Mouse (Mus musculus): ENCODE data around the gene Mtnr1b.

DNA sequence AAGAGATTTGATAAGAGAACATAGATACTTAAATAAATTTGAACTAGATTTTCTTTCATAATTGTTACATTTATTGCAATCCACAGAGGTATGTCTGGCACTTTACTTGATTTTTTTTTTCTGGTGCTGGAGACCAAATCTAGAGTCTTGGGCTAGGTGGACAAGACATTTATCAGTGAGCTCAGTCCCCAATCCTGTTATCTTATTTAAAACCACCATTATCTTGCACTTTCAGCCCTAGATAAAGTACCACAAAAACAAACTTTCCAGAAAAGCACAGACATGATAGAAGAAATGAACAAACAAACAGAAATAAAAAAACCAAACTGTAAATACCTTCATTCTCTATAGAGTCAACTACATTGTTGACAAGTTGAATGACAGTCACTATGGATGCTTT is 42.2 kb upstream of the Mtnr1b start:
- TF ChIP-seq CEBPB (IDR thresholded peaks at IDR 0.05; ENCODE audit: insufficient read depth, poor library complexity, severe bottlenecking) (no peak), USF1 (IDR thresholded peaks at IDR 0.05; ENCODE audit: low read depth) (no peak), POLR2A (IDR thresholded peaks at IDR 0.05; ENCODE audit: insufficient read length, low read depth) (no peak), MYOG (IDR thresholded peaks at IDR 0.05; ENCODE audit: control insufficient read depth in 1 of 3, insufficient read depth in 1 of 3, insufficient read length in 2 of 3, low read depth in 2 of 3) (no peak), POLR2AphosphoS2 (IDR thresholded peaks at IDR 0.05; ENCODE audit: insufficient read length, low read depth) (no peak), TCF12 (IDR thresholded peaks at IDR 0.05; ENCODE audit: insufficient read depth, poor library complexity, severe bottlenecking) (no peak), E2F4 (IDR thresholded peaks at IDR 0.05; ENCODE audit: insufficient read depth) (no peak), MAX (IDR thresholded peaks at IDR 0.05; ENCODE audit: low read depth) (no peak), MYOD1 (IDR thresholded peaks at IDR 0.05; ENCODE audit: control insufficient read depth in 1 of 3, insufficient read length in 2 of 3, low read depth in 2 of 3) (no peak), TCF3 (IDR thresholded peaks at IDR 0.05; ENCODE audit: insufficient read length, low read depth) (no peak), SRF (IDR thresholded peaks at IDR 0.05; ENCODE audit: control insufficient read depth, insufficient read length, low read depth) (no peak), REST (IDR thresholded peaks at IDR 0.05; ENCODE audit: insufficient read depth, insufficient read length) (no peak)

Measured in myocyte (in vitro differentiated cells).